Mouse (Mus musculus) lung, postnatal 0 days (tissue): ENCODE data around the gene Smim12. TPM values are rescaled to one million over a fixed set of nuclear protein-coding genes. Genes with fewer than 3 reads are reported as not detected.
A peak's percentile ranks its signal among the peaks of the same experiment; 100 is the strongest.

Experiments
- ATAC-seq: fragments of 200-750 bp; cut with Nextera tagmentation; 2 replicates; pipeline ENCODE4 v1.8.0; 2017; ENCODE audit warnings: moderate library complexity
- DNase-seq: peaks from one replicate; pipeline ENCODE4 v3.0.0-alpha.2; 2016; ENCODE audit warnings: low spot score
- H3K27ac ChIP-seq: fragments of 300-500 bp; sonication (generic); 2 replicates; pipeline ENCODE4 v1.5.1; 2014; ENCODE audit warnings: antibody characterized with exemption, mild to moderate bottlenecking, low read length, mixed read lengths
- H3K27me3 ChIP-seq: fragments of 300-500 bp; sonication (generic); replicated peaks from 2 replicates; pipeline ENCODE4 v1.6.1; 2014; ENCODE audit warnings: low read length, mixed read lengths; ENCODE audit not compliant: insufficient read depth
- H3K36me3 ChIP-seq: fragments of 300-500 bp; sonication (generic); 2 replicates; pipeline ENCODE4 v1.6.1; 2014; ENCODE audit warnings: low read length, mixed read lengths; ENCODE audit not compliant: insufficient read depth
- H3K4me1 ChIP-seq: fragments of 300-500 bp; sonication (generic); 2 replicates; pipeline ENCODE4 v1.6.1; 2014; ENCODE audit warnings: antibody characterized with exemption, low read depth, low read length, mixed read lengths; ENCODE audit not compliant: insufficient read depth
- H3K4me2 ChIP-seq: fragments of 300-500 bp; sonication (generic); replicated peaks from 2 replicates; pipeline ENCODE4 v1.6.1; 2014; ENCODE audit warnings: low read depth, mild to moderate bottlenecking, low read length, moderate library complexity, mixed read lengths
- H3K4me3 ChIP-seq: fragments of 300-500 bp; sonication (generic); 2 replicates; pipeline ENCODE4 v1.5.1; 2014; ENCODE audit warnings: low read depth, low read length
- H3K9ac ChIP-seq: fragments of 300-500 bp; sonication (generic); replicated peaks from 2 replicates; pipeline ENCODE4 v1.6.1; 2014; ENCODE audit warnings: low read depth, mild to moderate bottlenecking
- H3K9me3 ChIP-seq: fragments of 300-500 bp; sonication (generic); 2 replicates; pipeline ENCODE4 v1.6.1; 2016; ENCODE audit warnings: low read length, mixed read lengths
- CTCF ChIP-seq: IDR thresholded peaks from 2 replicates; pipeline ENCODE4 v1.5.1; 2016; ENCODE audit warnings: antibody characterized with exemption, mild to moderate bottlenecking
- EP300 ChIP-seq: IDR thresholded peaks from 2 replicates; pipeline ENCODE4 v1.6.1; 2016; ENCODE audit warnings: antibody characterized with exemption, mild to moderate bottlenecking, control low read depth
- WGBS: fragments of 180-500 bp; shearing (Covaris S2); extraction: QIAGEN DNeasy Blood & Tissue Kit; methylation state at CpG from one replicate; pipeline ENCODE4 v1.1.7; 2014; 5-methylcytosine and 5-hydroxymethylcytosine counted together
- polyA plus RNA-seq: library from polyadenylated mRNA; unstranded; fragments of >200 nt; fragmentation: Nextera tagmentation; extraction: Ambion mirVana; gene quantifications from 2 replicates; pipeline ENCODE4 v1.2.1, GENCODE M21; 2015

Smim12 gene
- polyA plus RNA-seq, 1 experiment from 2014 or later = 66.1 TPM

GRCm38 (mm10) chr4:127232551-127232950 lies 11.0 kb upstream of the Smim12 start:
- WGBS = 56% methylated on average over 5 of the region's 5 CpGs
- ATAC-seq (no peak), DNase-seq (no peak)
- Histone ChIP-seq H3K9me3 (no peaks in the 10 kb centered on the region), H3K4me3 (no peak overlapping the region), H3K4me2 (no peak overlapping the region), H3K27me3 (0 out of 2 replicates have a peak, but pooled peaks cover 4% of the 10 kb centered on the region), H3K27ac (no peak overlapping the region), H3K9ac (no peak overlapping the region), H3K4me1 (peaks cover 5% of the 10 kb centered on the region; the same call in 1 of the 2 replicates), H3K36me3 (no peaks in the 10 kb centered on the region)
- no peak for TF ChIP-seq CTCF
- no peak for TF ChIP-seq EP300

GRCm38 (mm10) chr4:127233416-127234125 lies 10.0 kb upstream of the Smim12 start:
- Histone ChIP-seq H3K36me3 (no peaks in the 10 kb centered on the region), H3K4me3 (no peak overlapping the region), H3K9ac (no peak overlapping the region), H3K4me2 (no peak overlapping the region), H3K9me3 (no peaks in the 10 kb centered on the region), H3K4me1 (peaks cover 5% of the 10 kb centered on the region; the same call in 1 of the 2 replicates), H3K27ac (no peak overlapping the region), H3K27me3 (0 out of 2 replicates have a peak, but pooled peaks cover 4% of the 10 kb centered on the region)
- TF ChIP-seq EP300 = no peak
- TF ChIP-seq CTCF = no peak
- ATAC-seq (no peak), DNase-seq (no peak)
- 75% methylated on average over 36 of the region's 40 CpGs for WGBS

GRCm38 (mm10) chr4:127235742-127236487 lies 7.7 kb upstream of the Smim12 start:
- H3K27me3 ChIP-seq = 0 out of 2 replicates have a peak, but pooled peaks cover 4% of the 10 kb centered on the region
- peak; percentile 83 for ATAC-seq
- WGBS = 6% methylated on average over 27 of the region's 67 CpGs

GRCm38 (mm10) chr4:127236631-127237030 lies 7.0 kb upstream of the Smim12 start:
- H3K4me1 ChIP-seq = peaks cover 5% of the 10 kb centered on the region; the same call in 1 of the 2 replicates
- TF ChIP-seq CTCF = no peak
- no peak for TF ChIP-seq EP300
- 0 out of 2 replicates have a peak overlapping the region, but pooled peaks have one; percentile 29 for H3K9ac ChIP-seq
- peak; percentile 13; the same call in 1 of the 2 replicates for ATAC-seq
- H3K4me2 ChIP-seq = peak overlapping the region; percentile 98
- no peak for DNase-seq
- H3K27me3 ChIP-seq = 0 out of 2 replicates have a peak, but pooled peaks cover 4% of the 10 kb centered on the region
- no peaks in the 10 kb centered on the region for H3K9me3 ChIP-seq
- under 1% methylated on average over 14 of the region's 14 CpGs for WGBS
- no peaks in the 10 kb centered on the region for H3K36me3 ChIP-seq
- peak overlapping the region; percentile 49 for H3K4me3 ChIP-seq
- no peak overlapping the region for H3K27ac ChIP-seq

More at GRCm38 (mm10) chr4:127235742-127236487, 7.7 kb upstream of the Smim12 start:
- H3K4me2 ChIP-seq = peak overlapping the region; percentile 98
- TF ChIP-seq EP300 = no peak
- peak; percentile 71 for TF ChIP-seq CTCF
- peak; percentile 87 for DNase-seq
- peaks cover 5% of the 10 kb centered on the region; the same call in 1 of the 2 replicates for H3K4me1 ChIP-seq
- no peaks in the 10 kb centered on the region for H3K9me3 ChIP-seq
- peak overlapping the region; percentile 49 for H3K4me3 ChIP-seq
- peak overlapping the region; percentile 29; the same call in 1 of the 2 replicates for H3K9ac ChIP-seq
- no peaks in the 10 kb centered on the region for H3K36me3 ChIP-seq
- H3K27ac ChIP-seq = no peak overlapping the region

- ATAC-seq (no peak), DNase-seq (no peak)
- H3K4me1 ChIP-seq = peaks cover 5% of the 10 kb centered on the region; the same call in 1 of the 2 replicates
- H3K4me3 ChIP-seq = no peak overlapping the region
- no peak overlapping the region for H3K9ac ChIP-seq
- 57% methylated on average over 10 of the region's 10 CpGs for WGBS
- no peaks in the 10 kb centered on the region for H3K27me3 ChIP-seq
- TF ChIP-seq EP300 (no peak), CTCF (no peak)
- H3K36me3 ChIP-seq = no peaks in the 10 kb centered on the region
- no peak overlapping the region for H3K27ac ChIP-seq
- H3K9me3 ChIP-seq = no peaks in the 10 kb centered on the region
- no peak overlapping the region for H3K4me2 ChIP-seq
Observed at GRCm38 (mm10) chr4:127237271-127237670, 6.3 kb upstream of the Smim12 start.

- DNase-seq = no peak
- Histone ChIP-seq H3K27ac (no peak overlapping the region), H3K4me3 (no peak overlapping the region), H3K4me1 (peaks cover 8% of the 10 kb centered on the region), H3K4me2 (no peak overlapping the region), H3K27me3 (no peaks in the 10 kb centered on the region), H3K9me3 (no peaks in the 10 kb centered on the region), H3K9ac (no peak overlapping the region), H3K36me3 (no peaks in the 10 kb centered on the region)
- no peak for TF ChIP-seq CTCF
- TF ChIP-seq EP300 = no peak
- no peak for ATAC-seq
- 44% methylated on average over 6 of the region's 6 CpGs for WGBS
Observed at GRCm38 (mm10) chr4:127242696-127243095, 888 bp upstream of the Smim12 start.
